Mouse (Mus musculus) heart, postnatal 0 days (tissue): ENCODE data around the gene Wars2. TPM values are rescaled to one million over a fixed set of nuclear protein-coding genes. Genes with fewer than 3 reads are reported as not detected.

ENCODE experiments used
- ATAC-seq: fragments of 200-750 bp; cut with Nextera tagmentation; 2 replicates; pipeline ENCODE4 v1.8.0; 2017; ENCODE audit warnings: low read depth, moderate number of reproducible peaks, moderate library complexity; ENCODE audit not compliant: insufficient read depth
- DNase-seq: peaks from one replicate; pipeline ENCODE4 v3.0.0-alpha.2; 2016; ENCODE audit warnings: low spot score
- H3K27ac ChIP-seq: fragments of 300-500 bp; sonication (generic); 2 replicates; pipeline ENCODE4 v1.5.1; 2014; ENCODE audit warnings: low read depth, mild to moderate bottlenecking
- H3K27me3 ChIP-seq: fragments of 300-500 bp; sonication (generic); 2 replicates; pipeline ENCODE4 v1.6.1; 2014; ENCODE audit warnings: low read length, mixed read lengths; ENCODE audit not compliant: control insufficient read depth, insufficient read depth
- H3K36me3 ChIP-seq: fragments of 300-500 bp; sonication (generic); replicated peaks from 2 replicates; pipeline ENCODE4 v1.6.1; 2014; ENCODE audit warnings: low read length, mixed read lengths; ENCODE audit not compliant: control insufficient read depth, insufficient read depth
- H3K4me1 ChIP-seq: fragments of 300-500 bp; sonication (generic); 2 replicates; pipeline ENCODE4 v1.6.1; 2014; ENCODE audit warnings: antibody characterized with exemption; ENCODE audit not compliant: control insufficient read depth, insufficient read depth
- H3K4me2 ChIP-seq: fragments of 300-500 bp; sonication (generic); 2 replicates; pipeline ENCODE4 v1.6.1; 2014; ENCODE audit warnings: low read depth, mild to moderate bottlenecking, low read length, moderate library complexity
- H3K4me3 ChIP-seq: fragments of 300-500 bp; sonication (generic); 2 replicates; pipeline ENCODE4 v1.5.1; 2014; ENCODE audit warnings: low read depth, low read length
- H3K9ac ChIP-seq: fragments of 300-500 bp; sonication (generic); replicated peaks from 2 replicates; pipeline ENCODE4 v1.6.1; 2014; ENCODE audit warnings: low read depth, low read length, mixed read lengths
- H3K9me3 ChIP-seq: fragments of 300-500 bp; sonication (generic); replicated peaks from 2 replicates; pipeline ENCODE4 v1.6.1; 2016; ENCODE audit warnings: low read length; ENCODE audit not compliant: control insufficient read depth
- CTCF ChIP-seq: IDR thresholded peaks from 2 replicates; pipeline ENCODE4 v1.5.1; 2016; ENCODE audit warnings: antibody characterized with exemption, control low read depth, low read depth
- EP300 ChIP-seq: IDR thresholded peaks from 2 replicates; pipeline ENCODE4 v1.6.1; 2016; ENCODE audit warnings: antibody characterized with exemption, low read depth
- WGBS: fragments of 180-500 bp; shearing (Covaris S2); extraction: QIAGEN DNeasy Blood & Tissue Kit; methylation state at CpG from one replicate; pipeline ENCODE4 v1.1.7; 2014; 5-methylcytosine and 5-hydroxymethylcytosine counted together
- polyA plus RNA-seq: library from polyadenylated mRNA; unstranded; fragments of >200 nt; fragmentation: Nextera tagmentation; extraction: Ambion mirVana; gene quantifications from 2 replicates; pipeline ENCODE4 v1.2.1, GENCODE M21; 2015
- total RNA-seq: library from RNA; depleted of rRNA; stranded (reverse); fragments of >200 nt; gene quantifications from 2 replicates; pipeline ENCODE4 v1.2.3, GENCODE M21; 2014; ENCODE audit warnings: low replicate concordance

Wars2 gene
- total and polyA plus RNA-seq, 2 experiments from 2014 or later = 6.0 to 6.5 TPM

DNA sequence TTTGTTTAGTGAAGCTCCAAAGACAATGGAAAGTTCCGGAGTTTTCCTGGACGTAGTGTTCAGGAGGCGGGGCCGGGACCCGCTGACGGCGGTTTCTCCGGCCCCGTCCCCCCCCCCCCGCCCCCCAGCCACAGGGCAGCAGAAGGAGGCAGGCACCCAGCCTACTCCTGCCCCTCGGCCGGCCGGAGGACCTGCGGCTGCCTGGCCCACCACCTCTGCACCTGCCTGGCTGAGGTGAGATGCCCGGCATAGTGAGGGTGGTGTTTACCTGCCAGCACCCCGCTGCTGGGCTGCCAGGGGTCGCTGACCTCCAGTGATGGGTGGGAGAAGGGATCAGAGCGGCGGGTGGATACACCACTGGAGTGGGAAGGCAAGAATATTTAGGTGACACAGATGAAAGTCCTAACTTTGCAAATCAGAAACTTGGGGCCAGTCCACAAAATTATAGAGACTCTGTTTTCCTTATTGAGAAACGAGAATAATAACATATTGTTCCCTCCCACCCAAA is 99.4 kb downstream of the Wars2 start, which contains the start of gene Tbx15:
Gene Tbx15, plus strand, starts transcription at position 169 of the 508 bp plus-strand sequence.
- TF ChIP-seq EP300 (no peak), CTCF (no peak)
- WGBS = 1% methylated on average over 20 of the region's 20 CpGs

GRCm38 (mm10) chr3:99240811-99241738 is 100.2 kb downstream of the Wars2 start:
- Histone ChIP-seq H3K4me3 (peak overlapping the region; percentile 37), H3K36me3 (no peaks in the 10 kb centered on the region), H3K27ac (no peak overlapping the region), H3K27me3 (peaks cover 98% of the 10 kb centered on the region), H3K4me2 (peak overlapping the region; percentile 41), H3K4me1 (0 out of 2 replicates have a peak, but pooled peaks cover 4% of the 10 kb centered on the region), H3K9me3 (no peaks in the 10 kb centered on the region), H3K9ac (no peak overlapping the region)
- DNase-seq (no peak), ATAC-seq (no peak)
- TF ChIP-seq CTCF (no peak), EP300 (no peak)
- WGBS = 1% methylated on average over 50 of the region's 50 CpGs

More for the DNA sequence above, 99.4 kb downstream of the Wars2 start, which contains the start of gene Tbx15:
- no peaks in the 10 kb centered on the region for H3K9me3 ChIP-seq
- H3K4me1 ChIP-seq = 0 out of 2 replicates have a peak, but pooled peaks cover 4% of the 10 kb centered on the region
- H3K9ac ChIP-seq = no peak within 1 kb of the TSS
- H3K27ac ChIP-seq = no peak within 1 kb of the TSS
- H3K27me3 ChIP-seq = peaks cover 97% of the 10 kb centered on the region
- peak within 1 kb of the TSS; percentile 41 for H3K4me2 ChIP-seq
- DNase-seq (no peak), ATAC-seq (no peak)
- H3K36me3 ChIP-seq = no peaks in the 10 kb centered on the region
- peak within 1 kb of the TSS; percentile 37 for H3K4me3 ChIP-seq

DNA sequence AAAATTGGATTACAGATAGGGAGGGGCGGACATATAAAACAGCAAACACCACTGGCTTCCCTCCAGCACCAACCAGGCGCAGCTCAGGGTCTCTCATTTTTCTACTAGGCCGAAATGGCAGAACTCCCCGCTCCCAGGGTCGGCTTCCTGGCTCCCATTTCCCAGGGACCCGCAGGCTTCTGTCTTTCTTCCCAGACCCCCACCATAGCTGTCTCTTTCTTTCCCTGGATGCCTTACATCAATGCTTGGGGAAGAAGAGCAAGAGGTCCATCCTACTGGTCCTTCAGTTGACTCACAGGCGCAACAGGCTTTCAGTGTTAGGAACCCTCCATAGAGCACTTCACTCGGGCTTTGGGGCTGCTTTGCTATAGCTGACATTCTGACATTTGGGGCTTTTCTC is 101.6 kb downstream of the Wars2 start:
- Histone ChIP-seq H3K9me3 (no peaks in the 10 kb centered on the region), H3K9ac (no peak overlapping the region), H3K4me2 (no peak overlapping the region), H3K4me1 (0 out of 2 replicates have a peak, but pooled peaks cover 4% of the 10 kb centered on the region), H3K27me3 (peaks cover 100% of the 10 kb centered on the region), H3K4me3 (no peak overlapping the region), H3K36me3 (no peaks in the 10 kb centered on the region), H3K27ac (no peak overlapping the region)
- DNase-seq (no peak), ATAC-seq (no peak)
- 8% methylated on average over 8 of the region's 8 CpGs for WGBS
- TF ChIP-seq CTCF (no peak), EP300 (no peak)

DNA sequence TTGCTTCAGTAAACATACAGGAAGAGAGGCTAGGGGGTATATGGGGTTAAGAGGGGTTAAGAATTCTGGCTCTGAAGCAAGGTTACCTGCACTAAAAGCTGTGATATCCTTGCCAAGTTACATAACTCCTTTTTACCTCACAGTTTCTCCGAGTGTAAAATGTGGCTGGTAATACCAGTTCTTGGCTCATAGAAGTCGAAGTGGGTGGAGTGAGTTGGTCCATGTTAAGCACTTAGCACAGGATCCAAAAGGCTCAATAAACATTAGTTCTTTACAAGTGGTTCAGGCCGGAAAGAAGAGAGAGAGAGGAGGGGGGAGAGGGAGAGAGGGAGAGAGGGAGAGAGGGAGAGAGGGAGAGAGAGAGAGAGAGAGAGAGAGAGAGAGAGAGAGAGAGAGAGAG is 104.5 kb downstream of the Wars2 start:
- ATAC-seq = no peak
- peaks cover 100% of the 10 kb centered on the region for H3K27me3 ChIP-seq
- TF ChIP-seq EP300 (no peak), CTCF (no peak)

GRCm38 (mm10) chr3:99246629-99247028 is 105.8 kb downstream of the Wars2 start:
- Histone ChIP-seq H3K27me3 (peaks cover 100% of the 10 kb centered on the region), H3K9me3 (no peaks in the 10 kb centered on the region), H3K4me3 (no peak overlapping the region), H3K36me3 (no peaks in the 10 kb centered on the region), H3K4me1 (no peaks in the 10 kb centered on the region), H3K27ac (no peak overlapping the region), H3K4me2 (no peak overlapping the region), H3K9ac (no peak overlapping the region)
- no peak for DNase-seq
- ATAC-seq = no peak
- WGBS = 33% methylated on average over 3 of the region's 3 CpGs
- TF ChIP-seq EP300 (no peak), CTCF (no peak)

More for the DNA sequence above, 104.5 kb downstream of the Wars2 start:
- Histone ChIP-seq H3K4me2 (no peak overlapping the region), H3K9me3 (no peaks in the 10 kb centered on the region), H3K27ac (no peak overlapping the region), H3K36me3 (no peaks in the 10 kb centered on the region), H3K4me1 (0 out of 2 replicates have a peak, but pooled peaks cover 4% of the 10 kb centered on the region), H3K4me3 (no peak overlapping the region), H3K9ac (no peak overlapping the region)
- DNase-seq = no peak
- WGBS = 19% methylated on average over 3 of the region's 3 CpGs
